Mouse (Mus musculus) C2C12 (cell line): Measurements from ENCODE around the gene Pfkfb4.

ENCODE experiments used
- CTCF ChIP-seq: IDR thresholded peaks from one replicate; pipeline ENCODE4 v1.5.1; 2011; ENCODE audit not compliant: control insufficient read depth, insufficient read depth, insufficient read length
- MYOG ChIP-seq: IDR thresholded peaks from one replicate; pipeline ENCODE4 v1.6.1; 2011; ENCODE audit not compliant: control insufficient read depth, insufficient read length; ENCODE audit errors: extremely low read depth

GRCm38 (mm10) chr9:108991428-108992084 is at the start of gene Pfkfb4:
- no peak for TF ChIP-seq CTCF
- no peak for TF ChIP-seq MYOG
